Mouse (Mus musculus): Measurements from ENCODE around the gene Trak1.

Trak1 gene

DNA sequence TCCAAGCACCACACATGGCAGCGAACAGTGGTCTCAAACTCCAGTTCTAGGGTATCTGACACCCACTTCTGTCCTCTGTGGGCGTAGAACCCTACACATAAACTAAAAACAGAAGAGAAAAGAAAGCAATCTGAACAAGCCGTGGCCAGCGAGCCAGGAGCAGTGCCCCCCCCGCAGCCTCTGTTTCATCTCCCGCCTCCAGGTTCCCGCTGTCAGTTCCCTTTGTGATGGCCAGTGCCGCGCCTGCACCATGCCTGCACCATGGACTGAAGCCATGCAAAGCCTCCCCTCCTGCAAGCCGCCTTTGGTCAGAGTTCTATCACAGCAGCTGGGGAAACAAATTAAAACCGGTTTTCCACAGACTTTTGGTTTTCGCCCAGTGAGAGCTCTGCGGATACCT lies 75.8 kb downstream of the Trak1 start:
- DNase-seq (ENCODE audit: low spot score) = no peak

DNA sequence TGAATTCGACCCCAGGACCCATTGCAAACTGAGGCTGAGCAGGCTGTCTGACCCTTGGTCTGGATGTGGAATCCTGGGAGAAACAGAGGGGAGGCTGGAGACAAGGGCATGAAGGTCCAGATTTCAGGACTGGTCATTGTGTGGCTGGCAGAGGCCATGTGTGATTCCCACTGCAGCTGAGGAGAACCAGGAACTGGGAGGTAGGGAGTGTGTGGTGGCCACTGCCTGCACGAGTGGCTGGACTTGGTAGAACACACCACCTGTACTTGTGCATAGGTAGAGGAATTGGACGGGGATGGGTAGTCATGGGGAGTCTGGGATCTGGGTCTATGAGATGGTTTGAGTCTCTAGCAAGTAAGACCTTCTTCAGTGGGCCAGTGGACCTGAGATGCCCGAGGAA lies 76.2 kb downstream of the Trak1 start:
- no peak for DNase-seq (ENCODE audit: low spot score)

DNA sequence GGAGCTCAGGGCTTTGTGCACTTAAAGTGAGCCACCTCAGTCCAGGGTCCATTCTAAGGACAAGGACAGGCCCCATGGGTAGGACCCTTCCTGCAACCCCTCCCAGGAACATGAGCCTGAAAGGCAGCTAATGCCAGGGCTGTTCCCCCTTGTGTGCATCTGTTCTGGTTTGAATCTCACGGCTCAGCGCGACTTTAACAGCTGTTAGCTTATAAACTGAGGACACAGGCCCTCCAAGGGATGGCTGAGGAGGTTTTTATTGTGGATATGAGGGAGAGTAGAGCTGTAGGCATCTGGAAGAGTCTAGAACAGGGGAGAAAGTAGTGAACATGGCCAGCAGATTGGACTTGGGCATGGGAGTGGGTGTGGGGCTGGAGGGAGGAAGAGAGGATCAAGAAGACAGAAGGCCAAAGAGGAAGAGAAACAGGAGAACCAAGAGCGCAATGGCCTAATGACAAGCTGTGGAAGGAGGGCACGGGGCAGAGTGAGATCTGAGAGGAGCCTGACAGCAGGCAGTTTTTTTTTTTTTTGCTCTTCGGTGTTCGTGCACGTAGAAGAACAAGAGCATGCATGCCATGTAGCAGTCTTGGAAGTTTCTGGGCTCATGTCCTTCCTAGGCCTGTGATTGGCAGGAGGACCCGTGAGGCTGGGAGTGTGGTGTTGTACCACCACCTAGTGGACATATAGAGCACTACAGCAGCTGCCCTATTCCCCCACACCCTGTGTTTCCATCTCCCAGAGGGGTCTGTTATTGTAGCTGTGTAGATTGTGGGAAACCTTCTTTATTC lies 77.0 kb downstream of the Trak1 start:
- DNase-seq (ENCODE audit: low spot score) = peak; percentile 87

DNA sequence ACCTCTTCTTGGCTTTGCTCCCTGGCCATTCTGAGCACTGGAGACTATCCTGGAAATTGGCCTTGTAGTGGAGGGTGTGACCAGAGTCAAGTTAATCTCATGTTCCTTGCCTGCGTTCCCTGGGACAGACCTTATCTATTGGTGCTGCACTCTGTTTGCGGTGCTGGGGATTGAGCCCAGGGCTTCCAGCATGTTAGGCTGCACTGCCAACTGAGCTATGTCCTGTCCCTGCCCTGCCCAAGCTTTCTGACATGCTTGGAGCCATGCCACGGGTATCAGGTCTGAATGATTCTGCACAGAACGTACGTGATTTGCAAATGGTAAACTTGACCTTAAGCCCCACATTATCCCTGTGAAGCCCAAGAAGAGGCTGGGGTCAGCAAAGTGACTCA lies 77.6 kb downstream of the Trak1 start:
- DNase-seq (ENCODE audit: low spot score) = no peak

DNA sequence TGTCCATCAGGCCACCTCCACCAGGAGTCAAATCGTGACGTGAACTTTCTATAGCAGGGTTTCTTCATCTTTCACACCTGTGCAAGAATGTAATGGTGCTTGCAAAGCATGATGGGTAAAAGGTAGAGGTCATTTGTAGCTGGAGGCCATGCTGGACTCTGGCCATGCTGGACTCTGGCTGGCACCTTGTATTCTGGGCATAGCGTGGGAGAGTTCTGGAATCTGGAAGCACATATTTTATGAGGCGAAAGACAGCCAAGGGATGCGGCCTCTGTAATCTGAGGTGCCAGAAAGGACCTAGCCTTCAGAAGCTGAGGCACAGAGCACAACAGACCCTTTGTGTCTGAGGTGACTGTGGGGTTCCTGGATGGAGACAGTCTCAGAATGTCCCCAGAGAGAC lies 78.8 kb downstream of the Trak1 start:
- DNase-seq (ENCODE audit: low spot score) = no peak

DNA sequence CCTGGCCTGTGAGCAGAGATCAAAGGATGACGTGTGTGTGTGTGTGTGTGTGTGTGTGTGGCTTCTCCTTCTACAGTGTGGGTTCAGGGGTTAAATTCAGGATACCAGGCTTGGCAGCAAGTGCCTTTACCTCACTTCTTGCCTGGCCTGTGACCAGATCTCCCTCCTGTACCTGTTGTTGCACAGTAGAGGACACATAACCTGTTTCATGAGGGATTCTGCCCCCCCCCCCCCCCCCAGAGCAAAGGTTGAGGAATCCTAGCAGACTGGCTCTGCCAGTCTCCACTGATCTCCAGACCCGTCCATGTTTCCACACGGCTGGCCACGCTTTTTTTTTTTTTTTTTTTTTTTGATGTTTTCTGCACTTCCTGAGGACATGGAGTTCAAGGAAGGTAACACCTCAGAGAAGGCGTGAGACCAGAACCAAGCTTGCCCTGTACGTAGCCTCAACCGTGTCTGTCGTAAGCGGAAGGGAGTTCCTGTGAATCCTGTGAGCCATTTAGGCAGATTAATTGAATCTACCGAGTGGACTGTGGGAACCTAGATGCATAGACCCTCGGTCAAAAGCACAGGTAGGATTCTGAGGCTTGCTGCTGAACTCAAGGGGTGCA lies 83.1 kb downstream of the Trak1 start:
- no peak for DNase-seq (ENCODE audit: low spot score)

DNA sequence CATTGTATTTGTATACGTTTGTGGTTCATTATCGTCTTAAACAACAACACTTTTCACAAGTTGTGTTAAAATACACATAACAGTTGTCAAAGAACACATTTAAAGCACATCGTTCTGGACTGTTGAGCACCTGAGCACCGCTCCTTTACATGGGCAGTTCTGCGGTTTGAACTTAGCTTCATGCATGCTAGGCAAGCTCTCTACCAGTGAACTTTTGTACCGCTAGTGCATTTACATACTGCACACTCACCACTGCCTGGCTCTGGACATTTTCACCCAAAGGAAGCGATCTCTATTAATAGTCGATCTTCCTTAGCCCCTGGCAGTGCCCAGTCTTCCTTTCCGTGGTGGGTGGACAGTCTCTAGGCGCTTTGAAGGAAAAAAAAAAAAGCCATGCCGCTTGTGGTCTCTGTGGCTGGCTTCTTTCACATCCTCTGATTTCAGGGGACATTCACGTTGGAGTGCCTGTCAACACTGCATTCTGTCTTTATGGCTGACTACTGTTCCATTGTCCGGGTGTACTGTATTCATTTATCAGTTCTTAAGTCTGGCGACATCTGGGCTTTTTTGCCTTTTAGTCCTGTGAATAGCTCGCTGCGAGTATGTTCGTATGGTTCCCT lies 84.5 kb downstream of the Trak1 start:
- no peak for DNase-seq (ENCODE audit: low spot score)

DNA sequence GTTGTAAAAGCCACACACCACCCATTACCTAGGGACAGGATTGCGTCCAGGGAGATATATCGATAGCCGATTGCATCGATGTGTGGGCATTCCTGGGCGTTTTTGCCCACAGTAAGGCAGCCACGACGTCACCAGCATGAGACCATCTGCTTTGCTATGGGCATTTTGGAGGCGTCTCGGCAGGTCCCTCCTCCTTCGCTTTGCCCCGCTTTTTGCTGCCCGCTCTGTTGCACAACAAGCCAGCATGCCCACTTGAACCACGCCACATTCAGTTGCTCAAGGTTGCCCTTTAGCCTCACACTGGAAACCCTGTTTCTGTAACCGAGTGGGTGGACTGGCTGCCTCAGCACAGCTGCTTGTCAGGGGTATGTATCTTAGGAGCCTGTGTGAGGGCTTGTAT lies 85.3 kb downstream of the Trak1 start:
- DNase-seq (ENCODE audit: low spot score) = no peak

DNA sequence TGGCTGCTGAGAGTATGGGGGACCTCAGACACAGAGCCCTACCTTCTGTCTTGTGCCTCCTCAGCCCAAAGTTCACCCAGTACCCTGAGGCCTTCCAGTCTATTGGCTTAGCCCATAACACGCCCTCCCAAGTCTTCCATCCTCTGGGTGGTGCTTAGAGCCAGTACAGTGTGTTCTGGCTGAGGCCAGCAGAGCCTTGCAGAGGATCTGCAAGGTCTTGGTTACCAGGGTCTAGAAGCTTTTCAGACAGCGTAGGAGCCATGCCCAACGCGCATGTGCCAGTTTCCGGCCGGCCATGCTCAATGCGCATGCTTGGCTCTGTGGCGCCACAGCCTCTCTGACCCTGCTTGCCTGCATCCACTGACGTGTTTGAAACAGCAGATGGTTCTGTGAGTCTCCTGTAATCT lies 85.9 kb downstream of the Trak1 start:
- no peak for DNase-seq (ENCODE audit: low spot score)

DNA sequence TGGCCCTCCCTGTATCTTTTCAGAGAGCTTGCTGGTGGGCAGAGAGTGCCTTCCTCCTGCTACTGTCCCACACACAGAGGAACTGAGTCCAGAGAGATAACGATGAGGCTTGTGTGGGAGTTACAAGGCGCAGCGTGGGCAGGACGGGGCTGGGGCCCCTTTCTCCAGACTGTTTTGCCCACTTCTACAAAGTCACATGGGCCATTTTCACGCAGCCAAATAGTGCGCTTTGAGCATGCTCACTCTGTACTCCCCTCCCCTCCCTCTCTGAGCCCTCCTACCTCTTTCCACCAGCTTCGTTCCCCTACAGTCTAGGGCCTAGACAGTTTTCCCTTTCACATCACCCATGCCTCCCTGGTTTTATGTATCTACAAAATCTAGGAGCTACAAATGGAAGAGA lies 87.3 kb downstream of the Trak1 start:
- no peak for DNase-seq (ENCODE audit: low spot score)

DNA sequence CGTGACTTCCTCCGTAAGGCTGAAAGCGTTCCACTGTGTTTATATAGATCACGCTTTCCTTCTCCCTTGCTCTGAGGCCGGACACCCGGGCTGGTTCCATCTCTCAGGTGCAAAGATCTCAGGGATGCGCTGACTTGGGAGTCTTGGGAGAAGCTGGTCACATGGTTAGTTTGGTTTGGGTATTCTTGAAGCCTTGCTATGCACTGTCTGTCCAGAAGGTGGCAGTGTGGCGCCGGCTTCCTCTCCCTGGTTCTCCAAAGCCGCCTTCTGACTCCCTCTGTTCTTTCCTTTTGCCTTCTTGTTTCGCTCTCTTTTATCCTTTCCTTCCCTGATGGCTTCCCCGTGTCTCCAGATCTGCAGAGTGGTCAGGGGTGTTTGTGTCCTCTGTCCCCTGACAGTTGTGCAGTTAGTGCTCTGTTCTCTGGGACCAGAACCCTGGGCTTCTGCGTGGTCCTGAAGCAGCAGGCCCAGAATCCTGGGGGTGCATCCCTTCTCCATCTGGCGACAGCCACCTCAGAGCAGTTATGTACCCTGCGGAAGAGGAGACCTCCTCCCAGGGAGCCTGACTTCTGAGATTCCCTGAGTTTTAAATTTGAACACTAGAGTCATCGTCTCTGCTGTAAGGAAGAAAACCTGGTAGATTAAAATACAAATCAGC lies 87.9 kb downstream of the Trak1 start:
- peak; percentile 88 for DNase-seq (ENCODE audit: low spot score)

DNA sequence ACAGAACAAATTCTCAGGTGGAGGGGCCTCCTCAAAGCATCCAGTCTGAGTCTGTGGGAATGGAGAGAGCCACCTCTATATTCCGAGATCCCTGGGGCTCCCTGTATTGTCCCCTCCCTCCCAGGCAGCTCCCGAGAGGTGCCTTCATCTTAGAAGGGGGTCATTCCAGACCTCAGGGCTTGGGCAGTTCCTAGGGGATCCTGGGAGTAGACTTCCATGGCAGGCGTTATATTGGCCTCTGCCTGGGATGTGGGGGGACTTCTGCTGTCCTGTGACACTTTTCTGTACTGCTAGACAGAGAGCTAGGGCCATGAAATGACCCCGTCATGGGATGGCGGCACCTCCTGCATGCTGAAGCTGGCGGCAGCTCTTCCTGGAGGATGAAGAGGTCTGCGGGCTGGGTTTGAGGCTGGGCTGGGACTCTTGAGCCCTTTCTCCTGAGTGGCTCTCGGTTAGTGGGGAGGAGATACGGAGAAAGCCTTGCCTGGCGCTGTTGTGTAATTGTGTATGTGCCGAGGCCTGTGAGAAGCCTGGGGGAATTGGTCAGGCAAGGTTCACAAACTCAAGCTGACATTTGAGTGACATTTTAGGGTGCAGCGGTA lies 88.5 kb downstream of the Trak1 start:
- no peak for DNase-seq (ENCODE audit: low spot score)

DNA sequence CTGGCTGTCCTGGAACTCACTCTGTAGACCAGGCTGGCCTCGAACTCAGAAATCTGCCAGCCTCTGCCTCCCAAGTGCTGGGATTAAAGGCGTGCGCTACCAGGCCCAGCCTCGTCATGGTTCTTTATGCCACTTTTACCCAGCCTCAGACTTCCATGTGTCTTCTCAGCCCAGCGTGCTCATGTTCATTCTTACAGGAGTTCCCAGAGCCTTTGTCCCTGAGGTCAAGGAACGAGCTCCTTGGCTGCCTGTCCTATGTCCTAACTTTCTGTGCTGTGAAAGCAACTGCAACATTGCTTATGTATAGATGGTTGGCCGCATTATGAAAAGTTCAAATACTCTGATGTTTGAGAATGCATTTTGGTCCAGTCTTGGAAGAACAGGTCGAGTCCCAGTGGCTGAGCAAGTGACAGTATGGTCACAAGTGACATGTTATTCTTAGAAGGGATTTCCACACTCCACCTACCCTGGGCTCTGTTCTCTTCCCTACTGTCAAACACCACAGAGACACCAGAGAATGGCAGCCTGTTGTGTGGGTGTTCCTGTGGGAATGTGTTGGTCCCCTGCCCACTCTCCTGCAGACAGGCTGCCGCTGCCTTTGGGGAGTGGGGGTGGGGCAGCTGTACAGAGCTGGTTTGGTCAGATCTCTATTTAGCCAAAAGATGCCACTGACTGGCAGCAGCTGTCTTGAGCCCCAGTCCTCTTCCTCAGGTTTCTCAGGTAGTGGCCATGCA lies 90.4 kb downstream of the Trak1 start:
- no peak for DNase-seq (ENCODE audit: low spot score)

DNA sequence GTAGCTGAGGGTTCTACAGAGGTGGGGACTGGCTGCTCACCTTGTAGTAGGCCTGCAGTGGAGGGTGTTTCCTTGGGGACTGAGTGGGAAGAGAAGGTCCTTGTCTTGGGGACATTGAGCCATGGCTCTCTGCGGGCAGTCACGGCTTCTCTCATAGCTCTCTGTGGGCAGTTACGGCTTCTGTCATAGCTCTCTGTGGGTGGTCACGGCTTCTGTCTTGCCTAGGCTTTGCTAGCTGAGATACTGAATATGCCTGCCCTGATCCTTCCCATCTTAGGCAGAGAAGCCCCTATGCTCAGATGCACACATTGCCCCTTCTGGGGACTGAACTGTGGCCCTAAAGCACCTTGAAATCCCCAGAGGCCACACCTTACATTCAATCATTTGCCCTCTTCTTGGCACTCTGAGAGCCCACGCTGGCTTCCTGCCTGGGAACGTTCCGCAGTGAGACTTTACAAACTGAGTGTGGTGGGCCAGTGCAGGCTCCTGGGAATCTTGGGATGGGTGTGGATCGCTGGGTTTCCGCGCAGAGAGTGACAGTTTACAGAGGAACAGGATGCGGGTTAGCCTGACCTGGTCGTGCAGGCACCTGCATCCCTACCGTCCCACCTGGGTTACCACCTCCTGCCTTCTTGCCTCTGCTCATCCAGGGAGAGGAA lies 91.1 kb downstream of the Trak1 start:
- DNase-seq (ENCODE audit: low spot score) = no peak

DNA sequence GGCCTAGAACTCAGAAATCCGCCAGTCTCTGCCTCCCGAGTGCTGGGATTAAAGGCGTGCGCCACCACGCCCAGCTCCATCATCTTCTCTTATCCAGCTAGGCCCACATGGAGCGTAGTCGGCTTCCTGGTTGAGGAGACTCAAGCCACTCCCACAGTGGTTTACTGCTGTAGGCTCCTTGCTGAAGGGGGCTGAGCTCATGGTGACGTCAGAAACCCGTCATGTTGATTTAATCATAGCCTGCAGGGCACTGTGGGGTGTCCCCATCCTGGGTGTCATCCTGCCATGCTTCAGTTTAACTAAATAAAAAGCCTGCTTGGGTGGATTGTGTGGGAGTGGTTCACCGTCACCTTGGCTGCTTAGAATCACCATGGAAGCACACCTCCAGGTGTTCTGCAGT lies 92.0 kb downstream of the Trak1 start:
- no peak for DNase-seq (ENCODE audit: low spot score)

DNA sequence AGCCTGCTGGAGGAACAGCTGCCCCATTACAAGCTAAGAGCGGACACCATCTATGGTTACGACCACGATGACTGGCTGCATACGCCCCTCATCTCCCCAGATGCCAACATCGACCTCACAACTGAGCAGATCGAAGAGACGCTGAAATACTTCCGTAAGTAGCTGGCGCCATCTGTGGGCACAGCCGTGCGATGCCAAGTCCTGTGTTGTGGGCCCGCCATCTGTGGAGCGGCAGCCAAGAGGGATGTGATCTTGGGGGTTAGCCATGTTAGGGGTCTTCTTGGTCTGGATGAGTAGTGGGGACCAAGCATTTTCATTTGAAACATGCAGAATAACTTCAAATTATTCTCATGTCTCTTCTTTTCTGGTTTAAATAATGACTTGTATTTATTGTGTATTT lies 94.6 kb downstream of the Trak1 start:
- DNase-seq (ENCODE audit: low spot score) = no peak

DNA sequence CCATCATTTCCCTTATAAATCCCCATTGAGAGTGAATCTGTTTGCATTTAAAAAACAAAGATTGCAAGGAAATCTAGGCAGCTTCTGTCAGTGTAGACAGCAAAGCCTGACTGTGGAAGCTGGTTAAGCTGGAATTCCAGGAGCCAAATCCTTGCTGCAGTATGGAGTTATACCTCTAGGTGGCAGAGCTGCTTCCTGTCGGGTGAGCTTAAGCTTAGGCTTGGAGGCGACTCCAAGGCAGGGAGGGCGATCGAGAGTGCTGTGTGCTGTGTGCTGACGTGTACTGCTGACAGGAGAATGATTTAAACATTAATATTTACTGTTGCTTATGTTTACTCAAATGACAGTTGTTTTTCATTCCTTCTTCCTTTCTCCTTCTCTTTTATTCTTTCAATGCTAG lies 95.1 kb downstream of the Trak1 start:
- DNase-seq (ENCODE audit: low spot score) = peak; percentile 79

DNA sequence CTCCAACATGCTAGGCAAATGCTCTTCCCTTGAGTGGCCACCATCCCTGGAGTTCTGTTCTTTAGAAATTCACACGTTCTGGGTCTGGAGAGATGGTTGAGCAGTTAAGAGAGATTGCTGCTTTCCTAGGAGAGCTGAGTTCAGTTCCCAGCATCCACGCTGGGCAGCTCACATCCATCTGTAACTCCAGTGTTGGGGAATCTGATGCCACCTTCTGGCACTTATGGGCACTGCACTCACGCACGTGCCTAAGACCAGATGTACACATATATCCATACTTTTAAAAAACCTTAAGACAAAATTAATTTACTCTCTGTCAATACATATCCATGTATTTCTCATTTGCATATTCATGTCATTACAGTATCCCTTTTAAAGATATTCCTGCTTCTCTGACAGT lies 95.8 kb downstream of the Trak1 start:
- DNase-seq (ENCODE audit: low spot score) = peak; percentile 29

DNA sequence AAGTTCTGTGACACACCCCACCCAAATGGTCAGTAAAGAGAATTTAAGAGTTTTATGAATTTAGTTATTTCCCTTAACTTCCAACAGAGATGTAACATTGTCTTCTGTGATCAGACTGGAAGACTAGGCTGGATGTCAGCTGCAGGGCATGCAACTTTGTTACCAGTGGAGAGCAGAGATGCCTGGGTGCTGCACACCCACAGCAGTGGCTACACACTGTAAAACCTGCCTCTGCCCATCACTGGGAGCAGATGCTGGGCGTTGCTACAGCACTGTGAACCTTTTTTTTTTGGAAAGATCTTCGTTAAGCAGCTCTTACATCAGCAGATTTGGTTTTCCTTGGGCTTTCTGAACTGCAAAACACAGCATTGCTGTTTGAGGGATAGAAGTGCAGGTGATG lies 97.6 kb downstream of the Trak1 start:
- no peak for DNase-seq (ENCODE audit: low spot score)

DNA sequence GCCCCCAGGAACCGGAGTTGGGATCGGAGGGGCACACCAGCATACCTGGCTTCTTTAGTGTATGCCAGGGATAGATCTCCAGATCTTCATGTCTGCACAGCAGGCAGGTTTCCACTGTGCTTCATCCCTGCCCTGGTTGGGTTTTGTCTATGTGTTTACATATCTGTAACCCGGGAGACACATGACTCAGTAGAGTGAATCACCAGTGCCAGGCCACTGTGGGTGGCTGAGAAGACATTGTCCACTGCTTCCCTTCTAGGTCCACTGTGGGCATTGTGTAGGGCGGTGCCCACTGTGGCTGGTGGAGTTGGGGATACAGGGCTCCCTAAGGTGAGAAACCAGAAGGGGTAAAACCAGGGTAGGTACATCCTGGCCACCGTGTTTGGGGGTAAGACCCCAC lies 98.5 kb downstream of the Trak1 start:
- DNase-seq (ENCODE audit: low spot score) = no peak

DNA sequence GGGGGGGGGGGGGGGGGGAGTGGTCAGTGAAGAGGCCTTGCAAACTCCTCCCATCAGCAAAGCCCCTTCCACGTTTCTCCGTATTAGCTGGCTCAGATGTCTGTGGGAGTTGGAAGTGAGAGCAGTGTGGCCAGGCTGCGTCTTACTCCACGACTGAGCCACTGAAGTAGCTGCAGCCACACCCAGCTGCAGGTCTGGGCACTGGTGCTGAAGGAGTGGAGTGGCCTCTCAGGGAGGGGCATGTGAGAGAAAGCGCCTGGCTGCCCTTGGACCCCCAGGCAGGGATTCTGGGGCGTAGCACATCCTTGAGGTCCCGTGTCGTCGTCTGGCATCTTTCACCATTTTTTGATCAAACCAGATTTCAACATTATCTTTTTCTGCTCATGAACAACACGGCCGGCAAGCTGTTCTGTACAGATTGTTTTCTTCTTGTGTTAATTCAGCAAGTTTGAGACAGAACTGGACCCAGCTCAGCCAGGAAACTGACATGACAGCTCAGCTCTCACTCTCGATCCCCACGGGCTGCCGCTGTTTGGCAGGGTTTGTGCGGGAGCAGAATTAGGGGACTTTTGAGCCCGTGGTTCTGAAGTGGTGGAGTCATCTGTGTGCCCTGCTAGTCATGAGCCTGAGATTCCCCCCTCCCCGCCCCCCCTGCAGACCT lies 100.9 kb downstream of the Trak1 start:
- DNase-seq (ENCODE audit: low spot score) = no peak
